Mouse (Mus musculus): ENCODE measurements around the gene Gse1.

GRCm38 (mm10) chr8:120315644-120316043, 87.4 kb downstream of the Gse1 start:
- TF ChIP-seq CTCF (IDR thresholded peaks at IDR 0.05; ENCODE audit: borderline replicate concordance, extremely low read depth, insufficient read depth, insufficient read length) (peak; percentile 33; the same call in 1 of the 2 replicates), POLR2A (IDR thresholded peaks at IDR 0.05; ENCODE audit: borderline replicate concordance, extremely low read depth, insufficient read depth, insufficient read length, poor library complexity, severe bottlenecking) (no peak)

Data from brain, embryonic 14.5 days (tissue).